Mouse (Mus musculus) MEL-GATA-1-ER (cell line): ENCODE measurements around the gene Rab3il1.
"Not testable (repeated sequence)": the region's sequence is repeated elsewhere in the genome, so short reads cannot be mapped to it uniquely, and the experiment has no call there.

Experiments
- DNase-seq: peaks from one replicate; pipeline ENCODE4 v3.0.0-alpha.2; 2012; ENCODE audit warnings: low read depth; ENCODE audit errors: extremely low read depth

Gene Rab3il1

GRCm38 (mm10) chr19:10001206-10001969, at the start of gene Rab3il1, which contains the start of gene Best1:
TSS of gene Rab3il1 (plus strand) at chr19:10001669.
TSS of gene Best1 (minus strand) at chr19:10001633.
- DNase-seq, result no peak

DNA sequence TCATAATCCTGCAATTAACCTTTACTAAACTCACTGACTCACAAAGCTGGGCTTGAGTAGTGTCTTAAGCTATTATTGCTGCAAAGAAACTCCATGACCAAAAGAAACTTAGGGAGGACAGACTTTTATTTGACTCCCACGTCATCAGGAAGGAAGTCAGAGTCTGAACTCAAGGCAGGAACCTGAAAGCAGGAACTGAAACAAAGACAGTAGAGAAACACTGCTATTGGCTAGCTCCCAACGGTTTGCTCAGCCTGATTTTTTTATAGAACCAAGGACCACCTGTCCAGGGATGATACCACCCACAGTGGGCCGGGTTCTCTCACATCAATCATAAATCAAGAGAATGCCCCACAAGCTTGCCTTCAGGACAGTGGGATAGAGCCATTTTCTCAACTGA, 49.1 kb upstream of the Rab3il1 start:
- no peak for DNase-seq

DNA sequence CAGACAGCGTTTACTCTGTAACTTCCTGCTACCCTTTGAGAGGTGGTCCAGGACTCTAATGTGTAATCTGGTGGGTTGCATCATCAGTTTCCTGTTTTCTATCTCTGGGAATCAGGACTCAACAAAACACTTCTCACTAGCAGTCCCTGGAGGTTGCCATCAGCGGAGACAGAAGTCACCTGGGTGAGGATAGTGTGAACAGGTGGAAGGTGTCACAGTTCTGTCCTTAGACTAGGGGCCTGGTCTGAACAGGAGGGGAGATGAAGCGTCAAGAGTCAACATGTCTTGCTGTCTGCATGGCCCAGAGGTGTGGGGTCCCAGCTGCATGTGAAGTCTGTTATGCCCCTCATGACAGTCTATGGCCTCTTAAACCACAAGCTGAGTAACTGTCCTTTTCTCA, 48.6 kb upstream of the Rab3il1 start:
- DNase-seq, result no peak

- no peak for DNase-seq
Observed at GRCm38 (mm10) chr19:9954055-9954810, 47.2 kb upstream of the Rab3il1 start.

DNA sequence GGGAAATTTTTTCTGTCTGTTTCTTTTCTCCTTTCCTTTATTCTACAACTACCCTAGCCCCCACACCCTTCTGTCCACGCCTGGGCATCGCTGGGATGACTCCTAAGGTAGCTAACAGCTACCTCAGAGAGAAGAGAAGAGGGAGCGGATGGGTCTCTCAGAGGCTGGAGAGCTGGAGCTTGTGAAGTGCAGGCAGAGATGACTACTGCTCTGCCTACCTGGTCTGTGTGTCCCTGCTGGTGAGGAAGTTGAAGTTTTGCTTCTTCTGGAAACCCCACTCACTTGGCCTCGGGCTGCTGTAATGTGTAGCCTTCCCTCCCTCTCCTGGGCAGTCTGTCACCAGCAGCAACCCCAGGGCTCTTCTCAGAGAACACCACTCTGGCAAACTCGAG, 46.7 kb upstream of the Rab3il1 start:
- no peak for DNase-seq

DNA sequence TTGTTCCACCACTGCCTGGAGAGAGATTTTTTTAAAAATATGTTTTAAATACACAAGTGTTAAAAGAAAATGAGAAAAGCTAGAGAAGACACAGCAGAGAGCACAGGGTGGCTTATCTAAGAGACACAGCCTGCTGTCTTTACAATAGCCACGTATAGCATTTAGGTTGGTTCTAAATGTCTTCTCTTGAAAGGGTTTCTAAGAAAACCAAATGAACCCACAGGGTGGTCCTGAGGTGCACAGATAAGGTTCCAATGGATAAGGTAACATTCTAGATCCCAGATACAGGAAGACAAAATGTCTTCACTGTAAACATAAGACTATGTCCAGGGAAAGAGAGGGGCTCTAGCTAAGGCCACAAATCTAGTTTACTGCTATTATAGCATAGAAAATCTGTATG, 46.0 kb upstream of the Rab3il1 start:
- DNase-seq, result peak; percentile 61

GRCm38 (mm10) chr19:9956624-9957388, 44.7 kb upstream of the Rab3il1 start:
- DNase-seq, result no peak

DNA sequence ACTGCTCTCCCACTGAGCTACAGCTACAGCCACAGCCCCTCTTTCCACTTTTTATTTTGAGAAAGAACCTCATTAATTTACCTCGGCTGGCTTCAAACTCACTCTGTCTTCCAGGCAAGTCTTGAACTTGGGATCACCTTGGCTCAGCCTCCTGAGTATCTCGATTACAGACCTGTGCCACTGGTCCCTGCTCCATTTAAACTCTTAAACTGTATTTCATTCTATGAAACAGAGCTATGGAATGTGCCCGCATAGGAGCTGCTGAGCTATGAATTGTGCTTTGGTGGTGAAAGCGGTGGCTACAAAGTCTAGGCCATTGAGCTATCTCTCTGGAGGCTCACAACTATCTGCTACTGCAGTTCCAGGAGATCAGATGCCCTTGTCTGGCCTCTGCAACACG, 43.5 kb upstream of the Rab3il1 start:
- no peak for DNase-seq

DNA sequence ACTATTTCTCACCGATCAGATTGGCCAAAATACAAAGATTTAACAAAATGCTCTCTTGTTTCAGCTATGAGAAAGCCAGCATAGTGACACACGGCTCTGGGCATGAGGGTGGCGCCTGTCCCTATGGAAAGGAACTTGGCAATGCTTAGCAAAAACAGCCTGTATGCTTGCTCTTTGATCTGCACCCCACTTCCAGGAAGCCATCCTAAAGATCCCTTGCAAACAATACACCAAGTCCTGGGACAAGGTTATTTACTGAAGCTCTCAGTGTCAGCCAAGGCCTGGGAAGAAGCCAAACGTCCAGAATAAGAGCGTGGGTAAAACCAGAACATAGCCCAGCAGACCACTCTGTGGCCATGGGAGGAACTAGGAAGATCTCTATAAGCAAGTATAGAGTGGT, 40.7 kb upstream of the Rab3il1 start:
- no peak for DNase-seq

DNA sequence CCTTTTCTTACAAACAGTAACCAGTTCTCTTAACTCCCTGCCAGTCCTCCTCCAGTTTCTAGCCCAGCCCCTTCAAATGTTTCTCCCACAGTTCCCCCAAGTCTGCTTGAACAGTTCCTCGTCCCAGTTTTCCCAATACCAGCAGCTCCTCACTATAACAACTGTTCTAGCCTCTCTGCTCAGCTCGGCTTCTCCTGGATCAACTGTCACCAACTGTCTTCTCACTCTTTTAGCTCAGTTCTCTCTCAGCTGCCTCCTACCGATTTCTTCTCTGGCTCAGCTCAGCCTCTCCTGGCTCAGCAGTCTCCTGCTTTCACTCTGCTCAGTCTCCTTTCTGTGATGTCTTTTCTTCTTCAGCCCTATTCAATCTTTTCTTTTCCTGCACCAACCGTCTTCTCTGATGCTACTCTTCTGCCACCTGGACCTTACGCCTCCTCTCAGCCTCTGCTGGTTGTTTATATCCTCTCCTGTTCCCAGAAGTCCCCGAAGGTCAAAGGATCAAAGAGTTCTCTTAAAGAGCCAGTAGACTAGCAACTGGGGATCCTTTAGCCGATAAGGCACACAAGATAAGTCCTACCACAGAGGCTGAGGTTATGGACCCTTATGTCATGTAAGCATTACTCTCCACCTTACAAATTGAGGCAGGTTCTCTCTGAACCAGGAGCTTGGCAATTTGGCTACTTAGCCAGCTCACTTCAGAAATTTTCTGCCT, 37.1 kb upstream of the Rab3il1 start:
- no peak for DNase-seq

- no peak for DNase-seq
Observed at GRCm38 (mm10) chr19:9966096-9966867, 35.2 kb upstream of the Rab3il1 start.

DNA sequence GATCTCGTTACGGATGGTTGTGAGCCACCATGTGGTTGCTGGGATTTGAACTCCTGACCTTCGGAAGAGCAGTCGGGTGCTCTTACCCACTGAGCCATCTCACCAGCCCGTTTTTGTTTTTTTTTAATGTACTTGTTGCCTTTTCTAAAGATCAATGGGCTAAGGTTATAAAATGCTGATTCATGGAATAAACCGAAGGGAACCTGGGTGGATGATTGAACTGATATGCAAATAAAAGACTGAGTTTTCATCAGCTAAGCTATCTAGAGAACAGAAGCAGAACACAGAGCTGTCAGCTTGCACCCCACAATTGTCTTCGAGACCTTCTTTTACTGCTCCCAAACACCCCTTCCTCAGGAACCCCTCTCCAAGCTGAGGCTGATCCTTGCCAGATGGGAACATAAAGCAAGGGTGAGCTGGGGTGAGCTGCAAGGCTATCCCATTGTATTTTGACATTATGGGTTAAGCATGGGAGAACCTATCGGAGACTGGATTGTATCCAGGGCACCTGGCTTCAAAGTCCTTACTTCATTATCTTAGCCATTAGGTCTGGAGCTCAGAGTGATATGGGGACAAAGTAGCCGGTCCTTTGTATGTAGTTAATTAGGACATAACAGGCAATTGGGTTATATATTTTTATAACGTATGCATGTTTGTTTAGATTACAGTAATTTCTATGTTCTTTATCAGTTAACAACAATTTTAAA, 33.2 kb upstream of the Rab3il1 start:
- DNase-seq, result no peak

DNA sequence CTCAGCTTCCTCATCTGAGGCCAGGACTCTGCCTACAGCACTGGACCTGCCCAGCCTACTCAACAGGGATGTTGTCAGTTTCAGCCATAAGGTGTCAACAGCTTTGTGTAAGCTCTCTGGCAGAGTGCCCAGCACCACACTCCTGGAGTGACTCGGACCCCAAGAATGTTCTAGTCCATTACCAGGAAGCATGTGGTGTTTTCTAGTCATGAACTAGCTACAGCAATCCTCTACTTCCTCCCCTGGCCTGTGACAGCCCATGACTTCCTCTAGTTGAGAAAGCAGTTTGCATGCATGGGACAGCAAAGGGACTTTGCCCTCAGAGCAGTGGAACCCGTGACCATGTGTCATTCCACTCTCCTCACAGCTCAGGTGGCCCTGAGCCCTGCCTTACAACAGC, 26.6 kb upstream of the Rab3il1 start:
- DNase-seq, result not testable (repeated sequence)

DNA sequence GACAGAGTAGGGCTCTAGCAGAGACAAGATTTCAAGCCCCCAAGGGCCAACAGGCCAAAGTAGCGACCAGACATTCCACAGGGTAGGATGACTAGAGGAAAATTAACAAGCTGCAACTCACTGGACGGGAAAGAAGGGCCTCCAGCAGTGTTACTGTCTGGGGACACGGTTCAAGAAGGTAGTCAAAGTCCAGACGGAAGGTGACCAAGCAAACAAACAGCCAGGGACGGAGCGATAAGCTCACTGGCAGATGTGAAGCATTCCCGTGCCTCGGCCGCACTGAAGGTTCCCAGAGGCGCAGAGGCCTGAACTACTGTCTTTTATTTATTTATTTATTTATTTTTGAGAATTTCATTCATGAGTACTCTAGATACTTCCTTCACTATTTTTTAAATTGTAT, 24.4 kb upstream of the Rab3il1 start:
- DNase-seq, result no peak

GRCm38 (mm10) chr19:9978431-9978951, 23.0 kb upstream of the Rab3il1 start:
- peak; percentile 80 for DNase-seq

GRCm38 (mm10) chr19:9979156-9979555, 22.3 kb upstream of the Rab3il1 start:
- DNase-seq, result no peak

DNA sequence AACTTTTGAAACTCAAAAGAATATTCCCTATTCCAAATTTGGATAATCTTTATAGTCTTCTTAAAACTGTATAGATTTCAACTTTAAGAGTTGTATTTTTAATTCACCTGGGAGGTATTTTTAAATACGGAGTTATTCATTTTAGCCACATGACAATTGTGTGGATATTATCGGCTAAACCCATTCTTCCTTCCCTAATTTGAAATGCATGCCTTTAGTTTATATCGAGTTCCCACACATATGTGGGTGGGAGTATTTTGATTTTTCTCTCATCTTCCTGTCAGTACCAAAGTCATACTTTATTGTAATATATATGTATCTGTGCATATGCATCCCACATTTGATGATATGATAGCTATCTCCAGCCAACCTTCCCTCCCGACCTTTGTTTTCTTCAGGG, 21.2 kb upstream of the Rab3il1 start, which contains the start of gene Fth1:
TSS of gene Fth1 (plus strand) at position 341 of the 400 bp plus-strand sequence.
- DNase-seq, result no peak

DNA sequence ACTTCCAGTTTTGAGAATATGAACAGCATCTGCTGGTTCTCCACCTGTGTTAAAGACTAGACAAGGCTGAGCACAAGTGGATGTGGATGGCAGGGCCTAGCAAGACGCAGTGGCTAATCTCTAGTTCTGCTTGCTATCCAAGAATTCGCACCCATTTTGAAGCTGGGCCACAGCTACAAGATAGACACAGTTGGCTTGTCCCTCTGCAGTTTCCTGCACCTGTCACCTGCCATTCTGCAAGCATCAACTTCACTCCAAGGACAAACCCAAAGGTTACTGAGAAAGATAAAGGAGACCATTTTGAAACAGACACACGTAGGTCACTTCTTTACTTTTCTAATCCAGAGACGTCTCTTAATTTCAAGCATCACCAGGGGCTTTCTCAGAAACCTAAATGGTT, 19.8 kb upstream of the Rab3il1 start:
- DNase-seq, result no peak

DNA sequence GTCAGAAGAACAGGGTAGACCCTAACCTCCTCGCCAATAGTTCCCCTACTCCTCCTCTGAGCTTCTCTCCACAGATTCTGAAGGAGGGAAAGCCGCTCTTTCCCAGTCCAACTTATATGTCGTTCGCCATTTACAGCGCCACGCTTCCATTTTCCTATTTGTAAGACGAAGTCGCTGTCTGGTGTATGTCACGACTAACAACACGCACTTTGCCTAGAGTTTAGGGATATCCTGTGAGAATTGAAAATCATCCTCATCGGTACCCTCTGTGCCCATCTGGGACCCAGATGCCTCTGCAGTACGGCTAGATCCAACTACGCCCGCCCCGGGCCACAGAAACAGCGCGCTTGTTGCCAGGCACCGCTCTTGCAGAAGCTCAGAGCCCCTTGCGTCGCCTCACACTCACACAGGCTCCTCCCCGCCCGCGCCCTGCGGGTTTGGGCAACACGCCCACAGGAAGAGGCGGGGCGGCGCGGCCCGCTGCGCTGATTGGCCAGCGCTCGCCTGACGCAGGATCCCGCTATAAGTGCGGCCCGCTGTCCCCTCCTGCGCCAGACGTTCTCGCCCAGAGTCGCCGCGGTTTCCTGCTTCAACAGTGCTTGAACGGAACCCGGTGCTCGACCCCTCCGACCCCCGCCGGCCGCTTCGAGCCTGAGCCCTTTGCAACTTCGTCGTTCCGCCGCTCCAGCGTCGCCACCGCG, 19.2 kb upstream of the Rab3il1 start:
- DNase-seq, result peak; percentile 88
